Mouse (Mus musculus) neutrophil, adult 59 days (primary cell): Measurements from ENCODE around the gene Il1rapl1. TPM values are rescaled to one million over a fixed set of nuclear protein-coding genes. Genes with fewer than 3 reads are reported as not detected.

ENCODE experiments used
- total RNA-seq, 2 experiments: library from RNA; stranded (reverse); gene quantifications; 1 replicate in 1 of 2; 2 replicates in 1 of 2; pipeline ENCODE4 v1.2.4; 2023

Il1rapl1 gene
- total RNA-seq = not detected

GRCm38 (mm10) chrX:88115609-88116073 lies at the start of gene Il1rapl1:
Gene Il1rapl1, minus strand, starts transcription at chrX:88115645.

